Mouse (Mus musculus) thymus, postnatal 4 days (tissue): ENCODE results near the gene Tex48.

ENCODE experiments used
- DNase-seq: peaks from one replicate; pipeline ENCODE4 v3.0.0; 2021

The Tex48 gene

DNA sequence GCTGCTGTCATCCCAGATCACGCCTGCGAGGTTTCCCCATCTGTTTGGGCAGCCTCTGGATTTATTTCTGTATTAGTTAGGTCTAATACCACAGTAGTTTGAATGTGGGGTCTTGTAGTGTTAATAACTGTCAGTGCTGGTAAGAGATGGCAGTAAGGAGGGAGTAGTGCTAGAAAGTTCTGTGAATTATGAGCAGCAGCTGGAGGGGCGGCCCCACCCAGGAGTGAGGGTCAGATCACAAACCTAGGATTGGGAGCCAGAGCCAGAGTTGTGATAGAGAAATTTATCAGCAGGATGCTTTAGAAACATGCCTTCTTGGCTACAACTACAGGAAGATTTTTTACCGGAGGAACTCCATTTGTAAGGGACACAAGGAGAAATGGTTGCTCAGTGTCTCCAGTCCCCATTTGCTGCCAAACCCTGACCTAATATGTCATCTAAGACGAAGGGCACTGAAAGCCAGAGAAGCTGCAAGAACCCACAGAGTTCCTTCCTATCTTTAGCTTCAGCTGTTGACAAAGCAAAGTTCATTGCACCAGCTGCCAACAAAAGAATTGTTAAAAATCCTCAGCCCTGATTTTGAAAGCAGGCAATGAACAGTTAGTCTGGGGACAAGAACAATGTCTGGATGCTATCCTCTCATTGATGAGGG is 27.6 kb downstream of the Tex48 start:
- no peak for DNase-seq

DNA sequence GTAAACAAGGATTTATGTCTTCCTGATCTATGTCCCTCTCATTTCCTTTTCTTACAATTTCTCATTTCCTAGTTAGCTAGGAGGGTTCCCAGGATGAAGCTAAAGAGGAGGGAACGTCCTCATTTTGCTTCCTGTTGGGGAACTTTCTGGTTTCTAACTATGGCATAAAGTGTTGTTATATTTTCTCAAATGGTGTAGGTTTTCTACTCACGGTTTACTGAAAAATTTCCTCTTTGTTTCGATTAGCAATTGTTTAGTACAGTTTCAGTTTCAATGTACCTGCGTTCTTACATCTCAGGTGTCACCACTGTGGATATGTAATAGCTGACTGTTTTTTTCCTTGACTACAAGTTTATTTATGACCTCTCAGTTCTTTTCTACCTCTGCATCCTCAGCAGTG is 31.7 kb downstream of the Tex48 start:
- DNase-seq = no peak

DNA sequence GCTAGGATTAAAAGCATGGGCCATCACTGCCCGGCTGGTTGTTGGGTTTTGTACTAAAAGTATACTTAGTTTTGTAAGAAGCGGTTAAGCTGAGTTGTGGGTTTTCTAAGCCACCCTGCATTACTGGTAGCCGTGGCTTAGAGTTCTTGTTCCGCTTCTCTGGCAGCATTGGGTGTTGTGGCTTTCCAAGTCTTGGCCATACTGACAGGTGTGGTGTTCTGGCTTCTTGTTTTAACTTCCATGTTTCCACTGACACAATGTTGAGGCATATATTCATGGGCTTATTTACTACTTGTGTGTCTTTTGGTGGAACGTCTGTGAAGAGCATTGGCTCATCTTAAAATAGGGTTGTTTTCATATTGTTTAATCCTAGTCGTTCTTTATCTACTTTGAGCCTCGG is 32.2 kb downstream of the Tex48 start:
- DNase-seq = no peak

DNA sequence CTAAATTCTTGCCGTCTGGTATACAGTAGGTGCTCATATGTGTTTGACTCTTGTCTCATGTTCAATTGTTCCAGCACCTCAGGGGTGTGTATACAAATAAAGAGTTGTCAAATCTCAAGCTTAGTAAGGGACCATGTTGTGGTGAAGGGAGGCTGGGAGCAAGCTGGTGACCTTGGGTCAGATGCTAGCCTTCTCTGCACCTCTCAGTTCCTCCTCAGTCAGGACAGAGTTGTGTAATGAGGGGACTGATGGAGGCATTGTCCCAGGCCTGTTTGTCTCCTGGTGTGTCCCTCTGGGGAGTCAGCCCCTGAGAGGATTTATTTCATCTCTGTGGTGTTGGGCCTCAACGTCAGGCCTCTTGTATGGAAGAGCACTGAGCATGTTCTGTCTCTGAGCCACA is 36.0 kb downstream of the Tex48 start:
- no peak for DNase-seq

DNA sequence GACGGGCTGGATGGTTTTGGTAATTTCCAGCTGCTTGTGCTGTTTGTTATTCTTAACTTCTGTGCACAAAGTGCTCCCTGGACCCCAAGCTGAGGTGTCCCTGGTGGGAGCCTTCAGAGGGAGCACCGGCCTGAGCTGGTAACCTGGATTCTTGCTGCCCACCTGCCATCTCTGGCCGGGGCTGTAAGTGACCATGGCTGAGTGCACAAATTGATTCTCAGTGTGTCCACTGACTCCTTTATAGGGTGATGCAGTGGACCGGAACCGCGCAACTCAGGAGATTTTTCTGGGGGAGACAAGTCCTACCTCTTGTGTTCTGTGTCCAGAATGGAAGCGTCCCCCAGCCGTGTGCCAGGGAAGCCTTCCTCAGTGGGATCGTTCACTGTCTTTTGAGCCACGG is 37.0 kb downstream of the Tex48 start:
- no peak for DNase-seq

DNA sequence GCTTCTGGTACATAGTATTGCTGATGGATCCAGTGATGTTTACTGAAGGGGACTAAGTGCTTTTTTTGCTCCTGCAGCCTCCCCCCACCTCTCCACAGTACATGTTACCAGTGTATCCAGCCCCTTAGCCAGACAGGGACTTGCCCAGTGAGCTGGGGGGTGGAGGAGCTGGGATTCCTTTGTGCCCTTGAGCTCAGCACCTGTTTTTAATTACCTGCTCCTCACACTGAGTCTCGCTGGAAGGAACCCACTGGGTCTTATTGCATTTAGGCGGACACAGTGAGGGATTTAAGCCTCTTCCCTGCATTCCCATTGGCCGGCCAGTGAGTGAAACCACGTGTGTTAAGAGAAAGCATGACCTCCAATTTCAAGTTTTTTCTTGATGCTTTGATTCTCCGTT is 39.6 kb downstream of the Tex48 start:
- DNase-seq = no peak

DNA sequence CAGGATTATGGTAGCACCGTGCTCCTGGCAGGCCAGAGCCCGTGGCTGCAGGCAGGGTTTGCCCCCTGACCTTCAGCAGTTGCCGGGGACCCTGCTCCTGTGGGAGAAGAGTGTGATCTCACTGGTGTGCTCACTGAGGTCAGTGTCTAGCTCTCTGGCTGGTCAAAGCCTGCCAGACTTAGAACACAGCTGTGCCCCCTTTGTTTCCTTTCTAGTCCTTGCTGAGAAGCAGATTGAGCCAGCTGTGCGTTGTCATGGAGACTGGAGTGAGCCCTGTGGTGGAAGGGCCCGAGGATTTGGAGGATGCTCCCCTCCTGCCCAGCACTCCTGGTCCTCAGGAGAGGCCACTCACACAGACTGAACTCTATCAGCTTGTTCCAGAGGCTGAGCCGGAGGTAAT is 42.1 kb downstream of the Tex48 start:
- DNase-seq = no peak

DNA sequence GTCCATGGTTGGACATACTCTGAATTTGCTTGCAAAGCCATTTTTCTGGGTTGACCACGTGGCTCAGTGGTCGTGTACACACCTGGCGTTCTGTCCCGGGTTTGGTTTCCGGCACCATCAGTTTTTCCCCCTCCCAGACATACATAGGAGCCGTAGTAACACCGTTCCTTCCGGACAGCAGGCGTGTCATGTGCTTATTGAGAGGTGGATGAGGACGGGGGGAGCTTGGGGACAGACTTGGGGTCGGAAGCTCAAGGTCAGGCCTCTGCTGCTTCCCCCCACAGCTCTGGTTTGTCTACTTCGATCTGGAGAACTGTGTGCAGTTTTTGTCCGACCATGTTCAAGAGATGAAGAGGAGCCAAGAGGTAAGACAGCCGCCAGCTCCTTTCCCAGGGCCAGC is 42.6 kb downstream of the Tex48 start:
- no peak for DNase-seq

DNA sequence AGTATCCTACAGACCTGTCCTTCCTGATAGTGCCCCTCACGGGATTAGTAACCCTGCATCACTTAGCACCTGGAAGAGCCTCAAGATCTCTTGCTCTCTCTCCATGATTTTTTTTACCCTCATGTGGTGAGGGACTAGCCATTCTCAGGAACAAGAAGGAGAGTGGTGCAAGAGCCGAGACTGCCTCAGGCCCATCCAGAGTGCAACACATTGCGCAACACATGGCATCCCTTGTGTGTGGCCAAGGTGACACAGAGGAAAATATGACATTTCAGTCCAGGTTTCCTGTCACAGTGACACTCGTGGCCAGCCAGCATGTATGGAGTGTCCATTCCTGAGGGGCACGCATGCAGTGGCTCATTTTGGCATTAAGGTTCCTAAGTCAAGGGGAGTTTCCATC is 49.6 kb downstream of the Tex48 start:
- no peak for DNase-seq

DNA sequence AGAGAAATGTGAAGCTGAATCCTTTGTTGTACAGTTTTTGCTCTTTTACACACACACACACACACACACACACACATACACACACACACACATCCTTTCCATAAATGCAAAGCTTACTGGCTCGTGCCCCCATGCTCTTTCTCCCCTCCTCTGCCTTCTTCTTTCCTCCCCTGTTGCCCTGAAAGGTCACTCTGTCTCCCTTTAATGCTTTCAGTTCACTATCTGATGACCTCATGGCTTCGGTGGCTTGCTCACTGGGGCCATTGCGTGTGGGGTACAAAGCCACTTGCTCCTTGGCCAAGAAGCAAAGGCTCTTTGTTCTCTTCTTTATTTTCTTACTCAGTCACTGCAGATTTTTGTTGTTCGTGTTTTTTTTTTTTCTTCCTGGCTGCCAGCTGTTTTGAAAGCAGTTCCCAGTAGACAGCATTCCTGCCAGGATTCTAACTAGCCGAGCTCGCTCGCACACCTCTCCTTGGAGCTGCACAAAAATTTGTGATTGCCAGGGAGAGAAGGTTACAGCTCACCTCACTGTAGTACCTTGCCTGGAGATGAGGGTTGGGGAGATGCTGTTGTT is 51.9 kb downstream of the Tex48 start:
- DNase-seq = no peak

DNA sequence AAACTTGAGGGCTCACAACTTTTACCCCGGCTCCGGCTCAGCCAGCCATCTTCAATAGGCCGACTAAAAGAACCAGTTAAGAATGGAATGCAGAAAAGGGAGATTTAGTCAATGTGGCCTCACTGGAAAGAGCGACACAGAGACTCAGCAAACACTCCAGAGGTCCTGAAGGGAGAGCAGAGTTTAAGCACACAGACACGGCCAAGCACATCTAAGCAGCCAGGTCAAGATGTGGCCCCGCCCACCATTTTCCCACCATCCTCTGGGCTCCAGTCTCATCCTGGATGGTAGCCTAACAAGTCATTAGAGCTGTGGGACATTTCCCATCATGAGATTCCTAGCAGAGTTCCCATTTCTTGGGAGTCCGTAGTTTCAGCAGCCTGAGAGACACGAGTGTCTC is 52.9 kb downstream of the Tex48 start:
- no peak for DNase-seq

DNA sequence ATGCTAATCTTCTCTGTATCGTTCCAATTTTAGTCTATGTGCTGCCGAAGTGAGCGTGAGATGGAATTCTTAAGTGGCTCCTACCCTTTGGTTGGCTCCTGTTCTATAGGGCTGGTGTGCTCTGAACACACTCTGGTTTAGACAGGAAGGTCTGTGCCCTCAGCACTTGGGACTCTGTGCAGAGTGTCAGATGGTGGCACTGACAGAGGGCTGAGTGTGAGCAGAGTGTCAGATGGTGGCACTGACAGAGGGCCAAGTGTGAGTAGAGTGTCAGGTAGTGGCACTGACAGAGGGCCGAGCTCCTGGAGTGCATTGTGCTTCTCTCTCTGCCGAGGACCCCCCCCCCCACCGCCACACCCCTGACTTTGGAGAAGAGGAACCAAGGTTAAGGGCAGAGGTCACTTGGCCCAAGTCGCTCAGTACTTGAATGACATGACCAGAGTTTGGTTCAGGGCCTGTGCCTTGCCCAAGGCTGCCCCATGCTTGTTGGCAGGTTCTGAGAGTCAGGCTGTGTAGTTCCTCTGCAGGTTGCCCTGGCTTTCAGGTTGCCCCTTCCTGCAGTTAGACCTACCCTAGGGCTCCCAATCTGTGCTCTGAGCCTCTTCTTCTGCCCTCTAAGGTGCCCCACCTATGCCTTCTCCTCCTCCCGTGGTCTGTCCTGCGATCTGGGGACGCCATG is 54.4 kb downstream of the Tex48 start:
- no peak for DNase-seq

DNA sequence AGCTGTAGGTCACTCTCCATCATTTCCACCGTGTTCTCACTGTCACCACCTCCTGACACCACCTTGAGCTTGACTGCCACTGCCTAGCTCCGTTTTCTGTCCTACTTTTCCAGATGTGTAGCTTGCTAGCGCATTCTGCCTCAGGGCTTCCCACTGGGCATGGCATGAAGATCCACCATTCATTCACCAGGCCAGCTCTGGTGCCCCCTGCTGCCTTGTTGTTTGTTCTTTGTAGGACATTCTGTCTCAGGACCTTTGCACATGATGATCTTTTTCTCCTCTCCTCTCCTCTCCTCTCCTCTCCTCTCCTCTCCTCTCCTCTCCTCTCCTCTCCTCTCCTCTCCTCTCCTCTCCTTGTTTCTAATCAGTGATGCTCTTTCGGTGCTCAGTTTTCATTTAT is 59.5 kb downstream of the Tex48 start:
- peak; percentile 47 for DNase-seq

DNA sequence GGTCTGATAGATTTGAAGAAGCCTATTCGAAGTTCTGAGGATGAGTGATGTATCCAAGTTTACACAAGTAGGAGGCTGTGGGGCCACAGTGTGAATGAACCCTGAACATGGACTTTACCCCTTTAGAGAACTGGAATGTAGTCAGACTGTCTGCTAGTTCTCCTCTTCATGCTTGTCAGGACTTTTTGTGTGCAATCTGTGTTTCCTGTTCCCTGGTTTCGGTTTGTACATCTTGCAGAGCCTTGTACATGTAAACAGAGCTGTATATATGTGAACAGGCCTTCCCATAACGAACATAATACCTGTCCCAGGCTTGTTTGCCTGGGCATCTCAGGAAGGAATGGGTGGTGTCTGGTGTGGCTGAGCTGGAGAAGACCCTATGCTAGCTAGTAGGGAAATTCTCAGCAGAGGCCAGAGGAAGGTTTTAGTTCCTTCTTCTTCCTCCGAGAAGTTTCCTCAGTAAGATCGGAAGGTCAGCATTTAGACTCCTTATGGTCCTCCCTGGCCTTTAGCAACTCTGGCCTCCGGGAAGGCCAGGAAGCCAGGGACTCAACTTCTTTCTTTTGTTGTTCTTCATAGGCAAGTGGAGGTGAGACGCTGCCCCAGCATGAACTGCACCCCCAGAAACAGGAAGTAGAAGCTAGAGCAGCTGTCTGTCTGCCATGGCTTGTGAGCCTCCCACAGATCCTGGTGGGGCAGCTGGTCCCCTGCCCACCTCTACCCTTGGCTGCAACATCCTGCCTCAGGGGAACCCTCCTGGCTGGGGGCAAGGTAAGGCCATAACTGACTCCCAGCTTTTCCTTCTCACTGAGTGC is 60.2 kb downstream of the Tex48 start:
- peak; percentile 74 for DNase-seq

DNA sequence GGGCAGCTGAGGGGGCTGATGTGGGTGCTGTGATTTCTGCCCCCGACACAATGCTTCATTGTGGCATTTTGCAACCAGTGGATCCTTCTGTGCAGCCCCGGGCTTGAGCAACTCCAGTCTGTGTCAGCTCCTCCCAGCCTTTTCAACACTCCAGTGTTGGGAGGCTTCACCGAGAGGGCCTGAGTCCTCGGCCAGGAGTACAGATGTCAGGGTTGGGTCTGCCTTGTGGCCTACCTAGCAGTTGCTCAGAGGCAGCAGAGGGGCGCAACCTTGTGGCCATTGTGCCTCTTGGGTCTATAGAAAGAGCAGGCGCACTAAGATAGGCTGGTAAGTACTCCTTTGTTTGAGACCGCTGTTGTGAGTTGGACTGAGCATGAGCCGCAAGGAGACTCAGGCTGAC is 62.1 kb downstream of the Tex48 start:
- DNase-seq = peak; percentile 65

DNA sequence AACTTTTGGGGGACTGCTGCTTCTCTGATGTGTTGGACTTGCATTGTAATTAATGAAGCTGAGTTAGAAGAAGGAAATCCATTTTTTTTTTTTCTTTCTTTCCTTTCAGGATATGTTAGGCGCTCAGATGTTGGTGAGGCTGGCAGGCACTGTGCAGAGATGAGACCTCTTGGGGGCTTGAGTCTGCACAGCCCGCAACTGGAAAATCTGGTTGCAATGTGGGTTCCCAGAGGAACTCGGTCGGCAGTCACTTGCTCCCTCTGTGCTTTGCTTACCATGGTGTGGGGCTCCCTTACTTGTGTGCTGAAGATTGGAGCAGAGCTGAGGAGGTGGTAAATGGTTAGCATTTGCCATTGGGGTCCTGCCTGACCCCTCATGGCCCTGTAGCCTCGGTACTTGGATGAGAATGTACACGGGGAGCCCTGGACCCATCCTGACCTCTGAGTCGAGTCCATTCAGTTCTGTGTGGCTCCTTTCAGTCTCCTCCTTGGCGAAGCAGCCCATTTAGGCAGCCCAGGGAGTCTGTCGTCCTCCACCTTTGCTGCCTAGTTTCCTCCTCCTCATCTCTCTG is 63.0 kb downstream of the Tex48 start:
- DNase-seq = peak; percentile 33

DNA sequence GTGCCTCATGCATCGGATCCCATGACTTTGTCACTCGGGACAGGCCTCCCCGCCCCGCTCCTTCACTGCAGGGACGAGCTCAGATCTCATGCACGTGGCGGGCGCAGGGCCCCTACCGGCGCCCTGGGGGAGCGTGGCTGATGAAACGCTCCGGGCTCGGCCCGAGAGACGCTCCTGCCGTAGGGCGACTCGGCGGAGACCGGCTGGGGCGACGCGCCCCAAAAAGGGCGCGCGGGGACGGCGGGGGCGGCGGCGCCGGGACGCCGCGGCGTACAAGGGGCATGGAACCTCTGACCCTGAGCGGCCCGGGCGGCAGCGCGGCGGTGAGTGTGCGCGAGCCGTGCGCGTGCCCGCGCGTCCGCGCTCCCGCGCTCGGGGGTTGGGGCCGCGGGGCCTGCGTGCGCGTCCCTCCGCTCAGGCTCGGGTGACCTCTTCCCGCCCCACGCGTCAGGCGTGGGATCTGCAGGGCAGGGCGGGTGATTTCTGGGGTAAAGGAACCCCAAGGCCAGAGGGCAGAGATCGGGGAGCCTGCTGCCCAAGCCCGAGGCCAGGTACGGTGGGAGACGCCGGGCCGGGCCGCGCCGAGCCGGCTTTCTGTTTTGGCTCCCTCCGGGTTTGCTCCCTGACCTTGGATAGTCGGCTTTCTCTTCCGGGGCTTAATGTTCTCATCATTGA is 63.7 kb downstream of the Tex48 start, which contains the start of gene Tmem268:
Gene Tmem268 (plus strand): TSS at position 375 of the 675 bp plus-strand sequence.
- peak; percentile 88 for DNase-seq

DNA sequence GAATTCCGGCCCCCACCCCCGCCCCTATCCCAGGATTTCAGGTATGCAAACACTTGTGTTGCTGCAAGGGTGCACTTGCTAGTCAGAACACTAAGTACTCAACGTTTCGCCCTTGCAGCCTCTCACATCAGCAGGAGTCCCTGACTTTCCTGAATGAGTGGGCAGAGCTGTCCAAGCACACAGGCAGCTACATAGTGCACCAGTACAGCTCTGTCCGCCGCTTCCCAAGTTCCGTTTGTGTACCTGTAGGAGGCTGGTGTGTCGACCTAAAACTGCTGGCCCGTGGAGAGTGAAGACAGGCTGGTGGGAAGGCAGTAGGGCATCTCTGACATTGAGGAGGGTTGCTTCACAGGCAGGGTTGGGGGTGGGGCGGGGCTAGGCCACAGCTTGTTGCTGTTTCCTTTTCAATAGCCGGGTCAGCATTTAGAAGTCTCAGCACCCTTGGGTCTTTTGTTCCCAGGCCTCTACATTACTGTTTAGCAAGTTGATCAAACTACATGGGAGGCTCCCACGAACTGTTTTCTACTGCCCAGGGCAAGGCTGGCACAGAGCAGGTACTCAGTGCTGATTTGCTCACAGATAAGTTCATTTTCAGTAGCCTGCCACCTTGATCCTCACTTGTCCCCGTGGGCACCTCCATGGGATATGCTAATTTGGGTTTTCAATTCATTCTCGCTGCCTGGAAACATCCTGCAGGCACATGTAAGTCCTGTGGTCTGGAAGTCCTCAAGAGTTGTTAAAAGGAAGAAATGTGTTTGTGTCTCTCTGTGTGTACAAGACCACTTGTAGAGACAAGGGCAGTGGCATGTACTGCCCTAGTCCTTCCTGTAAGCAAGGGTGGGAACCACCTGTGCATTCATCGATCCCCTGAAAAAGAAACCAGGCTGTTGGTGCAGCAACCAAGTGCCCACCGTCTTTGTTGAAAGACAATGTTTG is 64.8 kb downstream of the Tex48 start:
- DNase-seq = peak; percentile 40
